11 mouse cellular contexts compared by ENCODE assay signal in the genomic region with DNA sequence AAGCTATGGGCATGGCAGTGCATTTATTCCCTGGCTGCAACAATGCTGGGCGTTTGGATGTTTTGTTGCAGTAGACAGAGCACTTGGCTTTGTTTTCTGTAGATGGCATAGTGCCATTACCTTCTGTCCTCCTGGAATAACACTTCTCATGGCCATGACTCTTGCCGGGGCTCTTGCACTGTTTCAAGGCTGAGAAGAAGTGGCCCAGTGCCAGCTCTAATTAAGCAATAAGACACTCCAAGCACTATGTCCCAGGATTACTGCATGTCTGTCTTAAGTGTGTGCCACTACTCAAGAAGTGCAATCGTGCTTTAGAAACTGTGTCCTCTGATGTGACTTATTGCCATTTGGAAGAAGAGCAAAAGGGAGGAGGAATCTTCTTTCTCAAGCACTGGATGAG.
DNase-seq lines count a peak whose midpoint lies in the region; ATAC-seq lines count a peak whose summit lies in the region.
"Had no signal": no experiment of that assay in that cellular context is flagged by ENCODE, and none has a peak within 500 bp of the region (broad histone marks: within the 10 kb centered on the region; RNA-seq: fewer than 3 reads in every experiment).

No protein-coding gene starts in this region.

- no peaks in the 10 kb centered on the region for H3K27me3 ChIP-seq in hindbrain, embryonic 13.5 days
- no peaks in the 10 kb centered on the region for H3K27me3 ChIP-seq in hindbrain, embryonic 11.5 days (ENCODE audit: control insufficient read depth, insufficient read depth, low read length)
- H3K27me3 ChIP-seq: embryonic facial prominence, embryonic 15.5 days; heart, embryonic 13.5 days had no signal

- H3K9me3 ChIP-seq in hindbrain, embryonic 13.5 days: no peaks in the 10 kb centered on the region
- no peaks in the 10 kb centered on the region for H3K9me3 ChIP-seq in hindbrain, embryonic 11.5 days (ENCODE audit: control insufficient read depth, low read length)
- H3K9me3 ChIP-seq: embryonic facial prominence, embryonic 15.5 days; heart, embryonic 13.5 days had no signal

- H3K4me1 ChIP-seq in hindbrain, embryonic 13.5 days (replicated peaks): no peaks in the 10 kb centered on the region
- no peaks in the 10 kb centered on the region for H3K4me1 ChIP-seq in hindbrain, embryonic 11.5 days (replicated peaks; ENCODE audit: control insufficient read depth, insufficient read depth, low read length)
- H3K4me1 ChIP-seq: embryonic facial prominence, embryonic 15.5 days had no signal

- ATAC-seq in hindbrain, embryonic 13.5 days (ENCODE audit: low FRiP score): peak; percentile 43; the same call in 1 of the 2 replicates
- no peak for ATAC-seq in hindbrain, embryonic 11.5 days (ENCODE audit: low FRiP score)

- H3K27ac ChIP-seq in hindbrain, embryonic 13.5 days: no peak overlapping the region
- no peak overlapping the region for H3K27ac ChIP-seq in hindbrain, embryonic 11.5 days (ENCODE audit: low read depth, low read length)
- H3K27ac ChIP-seq: embryonic facial prominence, embryonic 15.5 days; heart, embryonic 13.5 days; liver, embryonic 14.5 days had no signal

- DNase-seq in hindbrain, embryonic 11.5 days (ENCODE audit: low spot score): no peak
- peak; percentile 17 for DNase-seq in adipocyte (ENCODE audit: low spot score)
- DNase-seq in adrenal gland, postnatal 14 days: peak; percentile 79
- peak; percentile 78 to 80 for DNase-seq in kidney, postnatal 25 days
- DNase-seq in MN1 (ENCODE audit: low spot score): no peak
- no peak for DNase-seq in T-cell, adult 2 months (ENCODE audit: low spot score)
- DNase-seq: right cerebral cortex, postnatal 25 days had no signal

- H3K4me3 ChIP-seq in hindbrain, embryonic 13.5 days: no peak overlapping the region
- no peak overlapping the region for H3K4me3 ChIP-seq in hindbrain, embryonic 11.5 days (ENCODE audit: low read depth, low read length)
- H3K4me3 ChIP-seq: embryonic facial prominence, embryonic 15.5 days; heart, embryonic 13.5 days had no signal

- no peak overlapping the region for H3K4me2 ChIP-seq in hindbrain, embryonic 13.5 days
- no peak overlapping the region for H3K4me2 ChIP-seq in hindbrain, embryonic 11.5 days (replicated peaks; ENCODE audit: low read depth, low read length)
- H3K4me2 ChIP-seq: embryonic facial prominence, embryonic 15.5 days; heart, embryonic 13.5 days had no signal

- no peaks in the 10 kb centered on the region for H3K36me3 ChIP-seq in hindbrain, embryonic 13.5 days
- no peaks in the 10 kb centered on the region for H3K36me3 ChIP-seq in hindbrain, embryonic 11.5 days (ENCODE audit: control insufficient read depth, insufficient read depth, low read length)
- H3K36me3 ChIP-seq: embryonic facial prominence, embryonic 15.5 days; heart, embryonic 13.5 days had no signal

- 59% methylated on average over 3 of the region's 3 CpGs for WGBS in hindbrain, embryonic 13.5 days
- WGBS in hindbrain, embryonic 11.5 days: 78% methylated on average over 3 of the region's 3 CpGs

- no peak overlapping the region for H3K9ac ChIP-seq in hindbrain, embryonic 13.5 days
- no peak overlapping the region for H3K9ac ChIP-seq in hindbrain, embryonic 11.5 days (ENCODE audit: low read depth, low read length)
- H3K9ac ChIP-seq: embryonic facial prominence, embryonic 15.5 days; heart, embryonic 13.5 days; liver, embryonic 14.5 days had no signal

Comparison
In these comparisons a context has a peak if more than half of its experiments do, and no peak if none do; other contexts are left out.
1. DNase-seq: peak in adipocyte (single experiment), adrenal gland, postnatal 14 days (single experiment) and kidney, postnatal 25 days (2 of 2); none in hindbrain, embryonic 11.5 days (single experiment), MN1 (single experiment) and T-cell, adult 2 months (single experiment).